Mouse (Mus musculus) neutrophil, adult 65 days (primary cell): ENCODE data around the gene Rrp36. TPM values are rescaled to one million over a fixed set of nuclear protein-coding genes. Genes with fewer than 3 reads are reported as not detected.

Experiments used
- total RNA-seq: library from RNA; stranded (reverse); gene quantifications from 2 replicates; pipeline ENCODE4 v1.2.4, GENCODE M21; 2023

The Rrp36 gene
- 8.5 and 14.2 TPM in 2 replicates for total RNA-seq

DNA sequence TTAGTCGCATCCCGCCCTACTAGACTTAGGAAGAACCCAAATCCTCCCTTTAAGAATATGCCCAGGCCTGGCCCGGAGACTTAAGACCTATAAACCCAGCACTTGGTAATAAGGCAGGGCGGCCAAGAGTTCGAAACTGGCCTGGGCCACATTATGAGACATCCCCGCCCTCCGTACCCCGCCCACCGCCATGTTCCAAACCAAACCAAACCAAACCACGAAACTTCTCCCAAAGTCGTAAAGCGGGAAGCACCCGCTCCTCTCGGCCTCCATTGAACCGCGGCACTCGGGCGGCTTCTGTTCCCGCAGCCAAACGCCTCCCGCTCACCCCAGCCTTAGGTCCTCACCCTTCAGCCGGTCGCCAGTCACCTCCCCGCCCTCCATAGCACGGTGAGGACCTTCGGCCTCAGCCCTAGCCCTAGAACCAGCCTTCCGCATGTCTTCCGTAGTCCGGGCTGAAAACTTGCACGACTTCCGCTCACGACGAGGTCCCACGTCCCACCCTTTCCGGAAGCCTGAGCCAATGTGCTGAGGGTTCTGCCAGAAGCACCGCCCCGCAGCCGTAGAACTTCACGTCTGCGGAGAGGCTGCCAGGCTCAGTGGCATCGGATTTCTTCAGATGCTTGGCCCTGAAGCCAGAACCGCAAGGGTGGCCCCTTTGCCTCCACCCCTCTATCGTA, at the start of gene Rrp36:
Gene Rrp36 (minus strand): TSS at position 503 of the 680 bp plus-strand sequence.

DNA sequence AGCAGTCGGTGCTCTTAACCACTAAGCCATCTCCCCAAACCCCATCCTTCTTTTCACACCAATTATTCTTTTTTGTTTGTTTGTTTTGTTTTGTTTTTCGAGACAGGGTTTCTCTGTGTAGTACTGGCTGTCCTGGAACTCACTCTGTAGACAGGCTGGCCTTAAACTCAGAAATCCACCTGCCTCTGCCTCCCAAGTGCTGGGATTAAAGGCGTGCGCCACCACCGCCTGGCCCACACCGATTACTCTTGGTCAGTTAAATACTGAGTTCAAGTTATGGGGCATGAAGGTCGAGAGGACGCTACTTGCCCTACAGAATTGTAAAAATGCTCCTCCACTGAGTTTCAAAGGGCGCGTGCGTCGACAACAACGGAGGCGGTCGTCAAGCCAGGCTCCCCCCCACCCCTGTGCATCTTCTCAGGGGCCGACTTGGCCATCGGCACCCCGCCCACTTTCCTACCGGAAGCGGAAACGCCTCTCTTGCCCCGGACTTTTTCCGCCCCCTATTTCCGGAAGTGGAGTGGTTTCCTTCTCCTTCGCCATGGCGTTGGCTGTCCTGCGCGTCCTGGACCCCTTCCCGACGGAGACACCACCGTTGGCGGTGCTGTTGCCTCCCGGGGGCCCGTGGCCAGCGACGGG, 36.9 kb upstream of the Rrp36 start, which contains the start of gene Pex6:
Gene Pex6 (plus strand): TSS at position 505 of the 639 bp plus-strand sequence.

DNA sequence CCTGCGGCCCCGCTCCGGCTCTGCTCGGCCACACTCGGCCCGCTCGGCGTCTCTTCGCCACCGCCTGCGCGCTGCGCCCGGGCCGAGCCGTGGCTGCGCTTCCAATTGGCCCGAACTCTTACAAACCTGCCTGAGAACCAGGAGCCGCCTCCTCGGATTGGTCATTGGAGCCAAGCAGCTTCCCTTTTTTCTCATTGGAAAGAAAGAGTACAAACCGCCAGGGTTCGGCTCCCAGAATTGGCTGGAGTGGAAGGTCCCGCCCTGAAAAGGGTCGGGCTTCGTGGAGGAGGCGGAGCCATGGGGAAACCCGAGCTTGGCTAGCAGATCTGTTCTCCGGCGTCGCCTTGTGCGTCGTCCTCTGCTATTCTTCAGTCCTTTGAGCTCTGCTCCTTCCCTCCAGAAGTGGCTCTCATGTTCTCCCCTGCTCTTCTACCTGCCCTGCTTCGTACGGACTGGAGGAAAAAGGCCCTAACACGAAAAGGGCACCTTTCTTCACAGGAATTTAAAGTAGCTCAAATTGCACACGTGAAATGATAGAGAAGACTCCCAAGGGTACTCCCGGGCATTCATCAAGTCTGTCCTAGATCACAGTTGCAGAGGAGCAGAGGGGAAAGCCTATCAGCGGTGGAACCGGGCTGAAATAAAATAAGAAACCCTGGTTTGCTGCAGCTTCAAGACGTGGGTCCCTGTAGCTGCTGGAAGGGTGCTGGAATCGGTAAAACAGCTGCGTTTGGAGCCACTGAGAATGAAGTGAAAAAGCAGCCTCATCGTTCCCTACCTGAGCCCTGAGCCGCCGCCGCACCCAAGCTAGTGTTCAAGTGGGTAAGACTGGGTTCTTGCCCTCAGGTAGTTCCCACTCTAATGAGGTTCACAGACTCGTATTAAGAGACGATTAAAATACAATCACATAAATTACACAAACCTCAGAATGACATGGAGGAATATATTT, 31.0 kb upstream of the Rrp36 start, which contains the start of gene Ppp2r5d:
Gene Ppp2r5d (minus strand): TSS at position 225 of the 949 bp plus-strand sequence.

DNA sequence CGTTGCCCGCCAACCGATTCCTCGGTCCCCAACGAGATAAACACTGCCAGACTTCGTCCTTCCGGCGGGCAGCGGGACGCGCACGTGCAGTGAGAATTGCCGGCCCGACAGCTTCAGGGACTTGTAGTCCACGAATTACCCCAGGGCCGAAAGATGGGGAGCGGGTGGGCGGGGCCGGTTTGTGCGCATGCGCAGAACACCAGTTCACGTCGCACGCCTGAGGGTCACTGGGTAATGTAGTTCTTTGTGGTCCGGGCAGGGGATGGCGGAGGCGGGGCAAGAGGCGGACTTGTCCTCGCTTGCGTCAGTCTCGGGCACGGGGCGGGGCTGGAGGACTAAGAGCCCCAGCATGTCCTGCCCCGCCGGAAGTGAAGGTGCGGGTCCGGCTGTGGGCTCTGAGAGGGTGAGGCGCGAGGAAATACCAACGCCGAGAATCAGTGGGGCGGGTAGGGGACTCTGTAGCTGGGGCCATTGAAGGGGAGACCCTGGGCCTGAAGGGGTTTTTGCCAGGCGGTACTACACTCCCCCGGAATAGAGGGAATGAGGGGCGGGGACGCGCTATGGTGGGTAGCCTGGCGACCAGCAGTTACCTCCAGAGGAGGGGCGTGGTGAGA, 6.7 kb upstream of the Rrp36 start, which contains the start of gene Klhdc3:
Gene Klhdc3 (minus strand): TSS at position 155 of the 614 bp plus-strand sequence.

DNA sequence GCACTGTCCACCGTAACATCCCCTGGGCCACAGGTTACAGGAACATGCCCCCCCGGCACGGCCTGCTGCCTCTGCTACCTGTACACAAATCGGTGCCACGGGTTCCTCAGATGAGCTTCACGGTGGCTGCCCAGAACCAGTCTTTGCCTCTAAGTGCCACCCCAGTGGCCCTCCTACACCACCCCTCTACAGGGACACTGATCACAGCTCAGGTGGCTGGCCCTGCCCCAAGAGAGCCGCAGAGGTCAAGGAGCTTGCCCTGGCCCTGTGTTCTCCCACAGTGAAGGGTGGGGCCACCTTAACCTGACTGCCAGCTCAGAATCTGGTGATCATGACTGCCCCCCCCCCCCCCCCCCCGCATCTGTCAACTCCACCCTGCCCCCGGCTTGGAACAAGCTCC, 4.3 kb upstream of the Rrp36 start, which contains the start of gene Mea1:
Gene Mea1 (plus strand): TSS at position 378 of the 400 bp plus-strand sequence.

DNA sequence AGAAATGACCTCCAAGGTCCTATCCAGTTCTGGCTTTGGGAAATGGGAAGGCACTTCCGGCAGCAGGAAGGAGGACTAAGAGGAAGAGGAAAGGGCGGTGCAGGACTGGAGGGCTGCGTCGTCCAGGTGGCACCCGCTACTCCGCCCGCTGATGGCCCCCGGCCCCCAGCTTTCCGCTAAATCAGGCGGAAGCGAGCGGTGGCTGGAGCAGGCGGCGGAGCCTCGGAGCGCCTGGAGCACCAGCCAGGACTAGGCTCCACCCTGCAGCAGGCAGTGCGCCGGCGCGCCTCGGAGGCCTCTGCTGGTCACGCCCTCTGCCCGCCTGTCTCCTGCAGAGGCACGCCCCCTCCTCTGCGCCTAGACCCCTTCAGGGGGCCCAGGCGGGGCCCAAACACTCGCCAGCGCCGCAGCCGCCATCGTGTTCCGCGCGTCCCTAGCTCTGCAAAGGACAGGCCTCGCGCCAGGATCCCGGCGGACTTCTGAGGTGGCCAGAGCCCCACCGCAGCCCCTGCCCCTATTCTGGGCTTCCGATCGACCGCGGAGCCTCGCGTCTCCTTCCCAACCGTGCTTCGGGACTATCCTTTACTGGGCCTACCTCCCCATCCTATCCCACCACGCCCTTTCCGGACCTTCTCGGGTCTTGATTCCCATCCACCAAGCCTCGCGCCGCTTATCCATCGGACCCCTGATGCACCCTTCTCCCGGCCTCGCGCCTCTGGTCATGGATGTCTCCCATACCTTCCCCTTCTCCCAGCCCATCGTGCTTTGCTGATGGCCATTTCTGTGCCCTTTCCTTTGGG, 23.7 kb downstream of the Rrp36 start, which contains the start of gene Cul7:
Gene Cul7 (plus strand): TSS at position 106 of the 800 bp plus-strand sequence.

DNA sequence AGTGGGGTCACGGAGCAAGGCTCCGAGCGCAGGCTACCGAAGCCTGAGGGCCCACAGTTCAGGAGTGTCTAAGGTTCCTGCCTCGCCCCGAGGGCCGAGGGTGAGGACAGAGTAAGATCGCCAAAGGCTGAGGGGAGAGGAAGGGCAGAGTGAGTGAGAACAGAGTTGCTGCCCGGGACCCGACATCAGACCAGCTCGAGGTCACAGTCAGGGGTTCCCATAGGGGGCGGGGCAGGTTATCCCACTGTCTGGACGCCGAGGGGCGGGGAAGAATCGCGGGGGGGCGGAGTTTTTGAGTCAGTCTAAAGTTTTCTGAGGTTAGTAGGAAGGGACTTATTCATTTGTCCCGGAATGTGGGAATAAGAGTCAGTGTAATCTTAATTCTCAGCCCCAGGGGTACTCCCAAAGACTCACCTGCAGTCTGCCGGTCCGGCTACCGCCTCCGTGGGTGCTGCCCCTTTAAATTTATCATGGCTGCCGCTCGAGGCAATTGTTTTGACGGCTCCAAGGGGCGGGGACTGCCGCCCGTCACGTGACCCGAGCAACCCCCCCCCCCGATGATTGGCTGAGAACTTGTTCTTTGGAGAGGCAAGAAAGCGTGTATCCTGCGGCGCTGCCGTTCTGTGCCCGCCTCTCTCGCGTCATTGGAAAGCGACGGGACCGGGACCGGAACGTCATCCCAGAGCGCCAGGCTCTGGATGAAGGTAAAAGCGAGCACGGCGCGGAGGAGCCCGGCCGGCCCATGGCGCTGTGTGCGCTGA, 28.4 kb downstream of the Rrp36 start, which contains the start of the genes Klc4 and Mrpl2:
Gene Klc4 (minus strand): TSS at position 462 of the 761 bp plus-strand sequence.
Gene Mrpl2 (plus strand): TSS at position 669 of the 761 bp plus-strand sequence.

DNA sequence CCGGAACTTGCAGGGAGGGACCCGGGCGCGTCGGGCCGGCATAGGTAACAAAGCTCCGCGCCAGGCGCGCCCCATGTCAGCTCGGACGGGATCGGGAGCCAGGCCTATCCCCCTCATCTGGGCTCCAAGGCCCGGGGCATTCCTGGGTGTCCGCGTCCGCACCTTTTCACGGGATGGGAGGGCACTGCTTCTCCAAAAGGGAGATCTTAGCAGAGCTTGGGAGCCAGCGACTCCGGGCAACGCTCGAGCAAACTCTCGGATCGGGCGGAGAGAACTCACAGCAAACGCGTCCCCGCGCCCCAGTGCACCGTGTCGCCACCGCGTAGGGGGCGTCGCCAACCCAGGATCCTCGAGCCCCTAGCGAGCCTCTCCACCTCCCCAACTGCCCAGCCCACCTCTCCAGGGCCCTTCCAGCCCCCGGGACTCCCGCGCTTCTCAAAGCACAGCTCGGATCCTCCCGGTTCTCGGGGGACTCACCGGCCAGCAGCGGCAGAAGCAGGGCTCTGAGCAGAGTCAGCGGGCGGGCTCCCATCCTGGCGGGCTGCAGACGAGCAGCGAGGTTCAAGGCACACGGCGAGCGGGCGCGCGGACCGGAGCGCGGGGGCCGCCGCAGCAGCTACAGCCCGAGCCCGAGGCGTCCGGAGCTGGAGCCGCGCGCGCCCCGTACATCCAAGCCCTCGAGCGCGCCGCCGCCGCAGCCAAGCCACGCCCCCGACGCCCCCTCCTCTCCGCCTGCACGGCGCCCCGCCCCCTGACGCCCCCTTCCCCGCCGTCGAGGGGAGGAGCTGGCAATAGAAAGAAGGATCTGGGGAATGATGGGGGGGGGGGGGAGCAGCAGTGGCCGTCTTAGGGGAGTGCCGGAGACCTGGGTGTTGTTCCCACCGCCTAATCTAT, 45.1 kb downstream of the Rrp36 start, which contains the start of gene Ptk7:
Gene Ptk7 (minus strand): TSS at position 714 of the 894 bp plus-strand sequence.

Other genes with a start within 250 kb of the Rrp36 start
- not detected in 2 replicates for gene Crip3, start 245.4 kb downstream of the Rrp36 start, total RNA-seq
- not detected in 2 replicates for gene Slc22a7, start 235.9 kb downstream of the Rrp36 start, total RNA-seq
- not detected in 2 replicates for gene Ttbk1, start 186.7 kb downstream of the Rrp36 start, total RNA-seq
- 2.2 and 2.4 TPM in 2 replicates for gene Dnph1, start 177.6 kb downstream of the Rrp36 start, total RNA-seq
- 3.0 and 4.5 TPM in 2 replicates for gene Cul9, start 128.0 kb downstream of the Rrp36 start, total RNA-seq
- 41.9 and 58.0 TPM in 2 replicates for gene Srf, start 118.2 kb downstream of the Rrp36 start, total RNA-seq
- 0.11 and 0.38 TPM in 2 replicates for gene Ptk7, start 44.8 kb downstream of the Rrp36 start, total RNA-seq
- 28.2 and 32.4 TPM in 2 replicates for gene Klc4, start 28.3 kb downstream of the Rrp36 start, total RNA-seq
- 15.6 and 21.9 TPM in 2 replicates for gene Mrpl2, start 28.1 kb downstream of the Rrp36 start, total RNA-seq
- 1.2 and 3.0 TPM in 2 replicates for gene Cul7, start 24.0 kb downstream of the Rrp36 start, total RNA-seq
- gene Mea1, start 4.4 kb upstream of the Rrp36 start, total RNA-seq: 34.1 and 39.8 TPM in 2 replicates
- gene Klhdc3, start 6.6 kb upstream of the Rrp36 start, total RNA-seq: 37.8 and 49.3 TPM in 2 replicates
- 26.0 and 27.5 TPM in 2 replicates for gene Ppp2r5d, start 30.8 kb upstream of the Rrp36 start, total RNA-seq
- 18.7 and 24.4 TPM in 2 replicates for gene Pex6, start 37.1 kb upstream of the Rrp36 start, total RNA-seq
- gene Gnmt, start 54.8 kb upstream of the Rrp36 start, total RNA-seq: 3.2 and 3.7 TPM in 2 replicates
- gene Cnpy3, start 77.9 kb upstream of the Rrp36 start, total RNA-seq: 77.2 and 118 TPM in 2 replicates
- gene Ptcra, start 89.4 kb upstream of the Rrp36 start, total RNA-seq: not detected in 2 replicates
- 8.1 and 10.7 TPM in 2 replicates for gene 2310039H08Rik, start 98.3 kb upstream of the Rrp36 start, total RNA-seq
- gene Rpl7l1, start 108.3 kb upstream of the Rrp36 start, total RNA-seq: 36.0 and 45.6 TPM in 2 replicates
- 26.0 and 32.4 TPM in 2 replicates for gene Bicral, start 184.1 kb upstream of the Rrp36 start, total RNA-seq
- gene Tbcc, start 216.3 kb upstream of the Rrp36 start, total RNA-seq: 13.0 and 20.4 TPM in 2 replicates
- gene Prph2, start 236.1 kb upstream of the Rrp36 start, total RNA-seq: not detected in 2 replicates